Mouse (Mus musculus): Measurements from ENCODE around the gene Gm17078.
"Not testable (repeated sequence)": the region's sequence is repeated elsewhere in the genome, so short reads cannot be mapped to it uniquely, and the experiment has no call there.

The Gm17078 gene

DNA sequence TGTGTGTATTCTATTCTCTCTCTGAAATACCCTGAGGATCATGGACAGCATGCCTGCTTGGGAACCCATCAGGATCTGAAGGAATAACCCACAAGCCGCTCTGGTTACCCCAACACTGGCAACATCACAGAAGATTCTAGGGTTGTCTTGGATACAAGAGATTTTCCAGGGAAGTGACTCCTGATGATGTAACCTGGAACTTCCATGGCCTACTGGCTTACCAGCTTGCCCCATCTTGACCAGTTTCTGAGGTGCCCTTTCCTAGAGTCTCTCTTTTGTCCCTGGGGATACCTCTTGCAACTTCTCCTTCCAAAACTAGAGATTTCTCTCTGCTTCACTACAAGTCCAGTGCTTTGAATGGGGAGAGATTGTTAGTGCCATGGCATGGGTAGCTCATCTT, at the start of gene Gm17078:
Gene Gm17078 (minus strand): TSS at position 101 of the 400 bp plus-strand sequence.
- DNase-seq (ENCODE audit: low spot score): no peak

- not testable (repeated sequence) for DNase-seq (ENCODE audit: low spot score)
These were observed 24.5 kb upstream of the Gm17078 start, which contains the start of gene Gm4181 for GRCm38 (mm10) chr14:51635566-51635965. Gene Gm4181 (minus strand): TSS chr14:51635666.

- not testable (repeated sequence) for DNase-seq (ENCODE audit: low spot score)
These were observed 21.3 kb upstream of the Gm17078 start for GRCm38 (mm10) chr14:51632426-51632825.

- not testable (repeated sequence) for DNase-seq (ENCODE audit: low spot score)
These were observed 19.1 kb downstream of the Gm17078 start, which contains the start of gene Gm17174 for GRCm38 (mm10) chr14:51592039-51592438. Gene Gm17174 (minus strand): TSS chr14:51592139.

DNA sequence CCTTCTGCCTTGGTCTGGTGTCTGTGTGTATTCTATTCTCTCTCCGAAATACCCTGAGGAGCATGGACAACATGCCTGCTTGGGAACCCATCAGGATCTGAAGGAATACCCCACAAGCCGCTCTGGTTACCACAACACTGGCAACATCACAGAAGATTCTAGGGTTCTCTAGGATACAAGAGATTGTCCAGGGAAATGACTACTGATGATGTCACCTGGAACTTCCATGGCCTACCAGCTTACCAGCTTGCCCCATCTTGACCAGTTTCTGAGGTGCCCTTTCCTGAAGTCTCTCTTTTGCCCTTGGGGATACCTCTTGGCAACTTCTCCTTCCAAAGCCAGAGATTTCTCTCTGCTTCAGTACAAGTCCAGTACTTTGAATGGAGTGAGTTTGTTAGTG, 37.1 kb downstream of the Gm17078 start, which contains the start of gene Gm17175:
Gene Gm17175 (minus strand): TSS at position 101 of the 400 bp plus-strand sequence.
- DNase-seq (ENCODE audit: low spot score): not testable (repeated sequence)
